Comparison of ENCODE assay signal across 8 mouse cellular contexts in the genomic region with DNA sequence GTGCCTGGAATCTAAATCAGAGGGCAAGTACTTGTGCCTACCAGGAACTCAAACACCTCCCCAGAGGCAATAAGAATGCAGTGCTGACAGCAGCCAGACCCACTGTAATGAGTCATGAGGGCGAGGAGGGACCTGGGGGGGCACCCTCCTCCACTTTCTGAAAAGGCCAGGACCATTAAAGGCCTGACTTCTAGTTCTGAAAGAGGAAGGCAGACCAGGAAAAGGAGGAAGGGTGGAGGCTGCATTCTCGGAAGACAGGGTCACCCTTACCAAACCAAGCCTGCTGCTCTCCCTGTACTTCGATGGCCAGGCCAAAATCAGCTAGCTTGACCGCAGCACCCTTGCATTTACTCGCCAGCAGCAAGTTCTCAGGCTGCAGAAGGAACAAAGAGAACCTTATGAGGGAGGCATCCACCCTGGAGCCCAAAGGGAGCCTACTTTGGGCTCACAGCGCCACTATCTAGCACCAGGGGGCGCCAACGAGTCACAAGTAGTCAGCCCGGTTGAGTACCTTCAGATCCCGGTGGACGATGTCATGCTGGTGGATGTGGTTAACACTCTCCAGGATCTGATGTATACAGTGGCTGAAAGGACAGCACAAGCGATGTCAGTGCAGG. TPM values are rescaled to one million over a fixed set of nuclear protein-coding genes. Genes with fewer than 3 reads are reported as not detected.
DNase-seq lines count a peak whose midpoint lies in the region; ATAC-seq and TF ChIP-seq lines count a peak whose summit lies in the region.

No protein-coding gene starts in this region.

- peak; percentile 50 for DNase-seq in WW6 (ENCODE audit: low read depth, low spot score)
- peak; percentile 62 to 87 for DNase-seq in cerebellum, postnatal 4 days (ENCODE audit: low spot score in 2 of 2)
- DNase-seq in gastrocnemius, adult 8-10 months (ENCODE audit: low spot score in 2 of 2) = peak; percentile 81 to 89
- peak; percentile 46 for DNase-seq in hindlimb bud, embryonic 11.5 days (ENCODE audit: extremely low spot score, low read depth, low spot score)
- peak; percentile 84 to 90 for DNase-seq in left cerebral cortex, adult 2 months (ENCODE audit: extremely low spot score in 1 of 2, low spot score in 2 of 2)
- peak; percentile 87 for DNase-seq in right cerebral cortex, adult 18-20 months
- peak; percentile 84 for DNase-seq in urinary bladder, postnatal 10 days (ENCODE audit: low spot score)

- ATAC-seq in megakaryocyte, adult 5-6 weeks (ENCODE audit: poor library complexity, severe bottlenecking) = peak; percentile 95

- TF ChIP-seq CTCF in left cerebral cortex, adult 2 months (IDR thresholded peaks at IDR 0.05) = peak; percentile 96

- H3K4me3 ChIP-seq in left cerebral cortex, adult 2 months = no peak overlapping the region

- no peak overlapping the region; the same call in 1 of the 2 replicates for H3K27ac ChIP-seq in left cerebral cortex, adult 2 months

- intact Hi-C loops in left cerebral cortex, adult 2 months (cut with DNase I) = loop anchor here (1.0 to 10.0 kb wide), 2 partner anchors 33 to 109 kb away; no protein-coding TSS in a partner anchor

RNA-seq across cellular contexts. Expression of gene Camk2g, which starts 28.1 kb away (rescaled TPM):
- 100 to 1,000 TPM; 187 to 196 (median 195) TPM for total RNA-seq in gastrocnemius, adult 8-10 months (2022)
- total RNA-seq in left cerebral cortex, adult 2 months (2021) = 100 to 1,000 TPM; 328 to 345 TPM
- 24.0 and 24.3 TPM in 2 replicates for total RNA-seq in megakaryocyte, adult 5-6 weeks (2015)
- total RNA-seq in megakaryocyte, adult 5-6 weeks (2017) = 50.1 and 61.1 TPM in 2 replicates

RNA-seq across cellular contexts. Expression of gene Ndst2, which starts 31.4 kb away (rescaled TPM):
- total RNA-seq in gastrocnemius, adult 8-10 months (2022) = 1 to 10 TPM; 4.6 to 9.3 (median 6.6) TPM
- total RNA-seq in left cerebral cortex, adult 2 months (2021) = 10 to 100 TPM; 15.5 to 17.7 TPM
- 55.7 and 60.3 TPM in 2 replicates for total RNA-seq in megakaryocyte, adult 5-6 weeks (2015)
- 14.0 and 19.5 TPM in 2 replicates for total RNA-seq in megakaryocyte, adult 5-6 weeks (2017)

RNA-seq across cellular contexts. Expression of gene Zswim8, which starts 58.4 kb away (rescaled TPM):
- 10 to 100 TPM; 24.2 to 32.0 (median 26.4) TPM for total RNA-seq in gastrocnemius, adult 8-10 months (2022)
- 100 to 1,000 TPM; 176 to 180 TPM for total RNA-seq in left cerebral cortex, adult 2 months (2021)
- total RNA-seq in megakaryocyte, adult 5-6 weeks (2015) = 33.2 and 39.3 TPM in 2 replicates
- total RNA-seq in megakaryocyte, adult 5-6 weeks (2017) = 26.5 and 33.3 TPM in 2 replicates

Comparison
In these comparisons a context has a peak if more than half of its experiments do, and no peak if none do; other contexts are left out.
1. RNA of gene Zswim8, which starts 58.4 kb away (total RNA-seq): 176 to 180 TPM in left cerebral cortex, adult 2 months; 26.5 to 39.3 TPM in megakaryocyte, adult 5-6 weeks and 24.2 to 32.0 TPM in gastrocnemius, adult 8-10 months; every median in the first group is over 4 times any median in the second.
2. Peak in every context shown above with its lines, with median percentiles within 50 percentile points of each other: DNase-seq.